ENCODE assay signal across 31 mouse cellular contexts in genomic region chr2:35060256-35060655, GRCm38 (mm10). TPM values are rescaled to one million over a fixed set of nuclear protein-coding genes. Genes with fewer than 3 reads are reported as not detected.
DNase-seq lines count a peak whose midpoint lies in the region; ATAC-seq and TF ChIP-seq lines count a peak whose summit lies in the region.
"Had no signal": no experiment of that assay in that cellular context is flagged by ENCODE, and none has a peak within 500 bp of the region (broad histone marks: within the 10 kb centered on the region; RNA-seq: fewer than 3 reads in every experiment).

No protein-coding gene starts in this region.

- H3K4me2 ChIP-seq in liver, embryonic 11.5 days: peak overlapping the region; percentile 27
- peak overlapping the region; percentile 35 for H3K4me2 ChIP-seq in liver, embryonic 13.5 days
- H3K4me2 ChIP-seq in liver, embryonic 16.5 days (ENCODE audit: low read depth, low read length): peak overlapping the region; percentile 47
- H3K4me2 ChIP-seq: embryonic facial prominence, embryonic 13.5 days; forebrain, embryonic 12.5 days; forebrain, embryonic 15.5 days; heart, embryonic 13.5 days; hindbrain, embryonic 12.5 days; hindbrain, embryonic 15.5 days had no signal

- peaks cover 23% of the 10 kb centered on the region; the same call in 1 of the 2 replicates for H3K79me2 ChIP-seq in liver, adult 2 months (ENCODE audit: control insufficient read depth, insufficient read depth, low read length)

- TF ChIP-seq POLR2A in liver, adult 2 months (IDR thresholded peaks at IDR 0.05; ENCODE audit: extremely low read depth, insufficient read depth, low read length): no peak

- peak overlapping the region; percentile 87 for H3K27ac ChIP-seq in liver, adult 2 months (replicated peaks; ENCODE audit: insufficient read depth, low read depth, low read length)
- no peak overlapping the region for H3K27ac ChIP-seq in liver, embryonic 11.5 days (ENCODE audit: low read depth, low read length)
- no peak overlapping the region for H3K27ac ChIP-seq in liver, embryonic 13.5 days
- no peak overlapping the region for H3K27ac ChIP-seq in liver, embryonic 16.5 days (ENCODE audit: low read length)
- H3K27ac ChIP-seq: embryonic facial prominence, embryonic 13.5 days; forebrain, embryonic 12.5 days; forebrain, embryonic 15.5 days; heart, adult 2 months; heart, embryonic 10.5 days; heart, embryonic 13.5 days; hindbrain, embryonic 12.5 days; hindbrain, embryonic 15.5 days had no signal

- 15% methylated on average over 5 of the region's 5 CpGs for WGBS in liver, adult 2 months
- 78% methylated on average over 5 of the region's 5 CpGs for WGBS in liver, embryonic 11.5 days
- 65% methylated on average over 5 of the region's 5 CpGs for WGBS in liver, embryonic 13.5 days (ENCODE audit: insufficient replicate concordance)
- WGBS in liver, embryonic 16.5 days (ENCODE audit: insufficient replicate concordance): 57% methylated on average over 5 of the region's 5 CpGs

- DNase-seq in liver, adult 2 months (ENCODE audit: extremely low read depth, low read depth, low spot score): peak; percentile 88
- no peak for DNase-seq in liver
- no peak for DNase-seq in liver, embryonic 11.5 days (ENCODE audit: low spot score)
- no peak for DNase-seq in liver, embryonic 13.5 days
- no peak for DNase-seq in cerebellum, adult 11-12 months
- no peak for DNase-seq in kidney, postnatal 10 days
- DNase-seq: adrenal gland, postnatal 10 days; adrenal gland, postnatal 36 days; B cell, adult 2 months; cerebellum, adult 2 months; cerebellum, adult 9-11 months; cerebellum, postnatal 25 days; gastrocnemius, postnatal 25 days; heart, adult 2 months had no signal

- peaks cover 9% of the 10 kb centered on the region for H3K36me3 ChIP-seq in liver, adult 2 months (ENCODE audit: control insufficient read depth, insufficient read depth, low read length)
- no peaks in the 10 kb centered on the region for H3K36me3 ChIP-seq in liver, embryonic 11.5 days (ENCODE audit: control insufficient read depth, insufficient read depth, low read length)
- H3K36me3 ChIP-seq in liver, embryonic 13.5 days: no peaks in the 10 kb centered on the region
- H3K36me3 ChIP-seq in liver, embryonic 16.5 days (ENCODE audit: control insufficient read depth, insufficient read depth): no peaks in the 10 kb centered on the region
- H3K36me3 ChIP-seq: embryonic facial prominence, embryonic 13.5 days; forebrain, embryonic 12.5 days; forebrain, embryonic 15.5 days; G1E; heart, embryonic 10.5 days; heart, embryonic 13.5 days; hindbrain, embryonic 12.5 days; hindbrain, embryonic 15.5 days had no signal

- H3K4me1 ChIP-seq in liver, adult 2 months (ENCODE audit: control insufficient read depth, insufficient read depth, low read length): peaks cover 26% of the 10 kb centered on the region
- no peaks in the 10 kb centered on the region for H3K4me1 ChIP-seq in liver, embryonic 11.5 days (replicated peaks; ENCODE audit: control insufficient read depth, insufficient read depth, low read length)
- 0 out of 2 replicates have a peak, but pooled peaks cover 5% of the 10 kb centered on the region for H3K4me1 ChIP-seq in liver, embryonic 13.5 days (replicated peaks)
- no peaks in the 10 kb centered on the region; the same call in 1 of the 2 replicates for H3K4me1 ChIP-seq in liver, embryonic 16.5 days (ENCODE audit: control insufficient read depth, low read depth, low read length)
- H3K4me1 ChIP-seq: embryonic facial prominence, embryonic 13.5 days; forebrain, embryonic 12.5 days; forebrain, embryonic 15.5 days; heart, embryonic 10.5 days; heart, embryonic 13.5 days; hindbrain, embryonic 12.5 days; hindbrain, embryonic 15.5 days had no signal

- no peaks in the 10 kb centered on the region for H3K27me3 ChIP-seq in liver, adult 2 months (ENCODE audit: control insufficient read depth, insufficient read depth, low read length)
- no peaks in the 10 kb centered on the region for H3K27me3 ChIP-seq in liver, embryonic 11.5 days (replicated peaks; ENCODE audit: control insufficient read depth, insufficient read depth, low read length)
- no peaks in the 10 kb centered on the region for H3K27me3 ChIP-seq in liver, embryonic 13.5 days
- H3K27me3 ChIP-seq in liver, embryonic 16.5 days (ENCODE audit: control insufficient read depth, insufficient read depth, low read depth, low read length): no peaks in the 10 kb centered on the region
- H3K27me3 ChIP-seq: CH12.LX; embryonic facial prominence, embryonic 13.5 days; forebrain, embryonic 12.5 days; forebrain, embryonic 15.5 days; heart, embryonic 13.5 days; hindbrain, embryonic 12.5 days; hindbrain, embryonic 15.5 days had no signal

- no peak for TF ChIP-seq CTCF in liver, adult 2 months (IDR thresholded peaks at IDR 0.05; ENCODE audit: low read depth, low read length)

- peak overlapping the region; percentile 83 for H3K9ac ChIP-seq in liver, adult 2 months (ENCODE audit: low read depth, low read length)
- no peak overlapping the region for H3K9ac ChIP-seq in liver, embryonic 11.5 days (ENCODE audit: low read depth, low read length)
- no peak overlapping the region for H3K9ac ChIP-seq in liver, embryonic 13.5 days
- no peak overlapping the region for H3K9ac ChIP-seq in liver, embryonic 16.5 days (ENCODE audit: low read depth, low read length)
- H3K9ac ChIP-seq: embryonic facial prominence, embryonic 13.5 days; forebrain, embryonic 12.5 days; forebrain, embryonic 15.5 days; heart, embryonic 13.5 days; hindbrain, embryonic 12.5 days; hindbrain, embryonic 15.5 days had no signal

- no peaks in the 10 kb centered on the region for H3K9me3 ChIP-seq in liver, embryonic 11.5 days (ENCODE audit: control insufficient read depth, low read length)
- no peaks in the 10 kb centered on the region for H3K9me3 ChIP-seq in liver, embryonic 13.5 days (replicated peaks)
- no peaks in the 10 kb centered on the region for H3K9me3 ChIP-seq in liver, embryonic 16.5 days (replicated peaks; ENCODE audit: control insufficient read depth, low read length)
- H3K9me3 ChIP-seq: embryonic facial prominence, embryonic 13.5 days; forebrain, embryonic 12.5 days; forebrain, embryonic 15.5 days; G1E; heart, embryonic 10.5 days; heart, embryonic 13.5 days; hindbrain, embryonic 12.5 days; hindbrain, embryonic 15.5 days had no signal

- ATAC-seq in liver, embryonic 11.5 days (replicated peaks; ENCODE audit: low FRiP score): no peak
- ATAC-seq in liver, embryonic 13.5 days (ENCODE audit: low read depth): no peak
- peak; percentile 64 for ATAC-seq in liver, embryonic 16.5 days (ENCODE audit: low read depth)
- ATAC-seq: forebrain, embryonic 15.5 days; Patski had no signal

- peak overlapping the region; percentile 94 for H3K4me3 ChIP-seq in liver, adult 2 months (ENCODE audit: insufficient read depth, low read depth, low read length)
- no peak overlapping the region for H3K4me3 ChIP-seq in liver, embryonic 11.5 days (ENCODE audit: low read depth, low read length)
- 0 out of 2 replicates have a peak overlapping the region, but pooled peaks have one; percentile 17 for H3K4me3 ChIP-seq in liver, embryonic 13.5 days (replicated peaks)
- peak overlapping the region; percentile 18; the same call in 1 of the 2 replicates for H3K4me3 ChIP-seq in liver, embryonic 16.5 days (ENCODE audit: low read depth, low read length)
- H3K4me3 ChIP-seq: embryonic facial prominence, embryonic 13.5 days; forebrain, embryonic 12.5 days; forebrain, embryonic 15.5 days; heart, adult 2 months; heart, embryonic 10.5 days; heart, embryonic 13.5 days; hindbrain, embryonic 12.5 days; hindbrain, embryonic 15.5 days had no signal

RNA-seq across cellular contexts. Expression of gene Hc, which starts 1.0 kb away (rescaled TPM):
- total RNA-seq in liver, adult 2 months (2014; rRNA removed): 567 and 594 TPM in 2 replicates
- 121 and 139 TPM in 2 replicates for polyA plus RNA-seq in liver, adult 2 months (2012; rRNA removed)
- polyA plus RNA-seq in liver, embryonic 11.5 days (2014; fragmentation: Nextera tagmentation; extraction: Ambion mirVana): 10.0 and 10.5 TPM in 2 replicates
- polyA plus RNA-seq in liver, embryonic 13.5 days (2015; fragmentation: Nextera tagmentation; extraction: Ambion mirVana): 17.8 and 26.3 TPM in 2 replicates
- 69.0 and 72.4 TPM in 2 replicates for polyA plus RNA-seq in liver, embryonic 16.5 days (2015; fragmentation: Nextera tagmentation; extraction: Ambion mirVana)
- total RNA-seq: adrenal gland, adult 18-20 months; common myeloid progenitor, adult 5-6 weeks; gastrocnemius, postnatal 25 days; heart, adult 2 months; heart, postnatal 25 days; hematopoietic stem cell, adult 5-6 weeks had no signal
- polyA plus RNA-seq: embryonic facial prominence, embryonic 13.5 days; erythroblast, embryonic 14.5 days; G1E; gonadal fat pad, adult 2 months; Patski had no signal

RNA-seq across cellular contexts. Expression of gene AI182371, which starts 41.1 kb away (rescaled TPM):
- 471 and 592 TPM in 2 replicates for total RNA-seq in liver, adult 2 months (2014; rRNA removed)
- 124 and 129 TPM in 2 replicates for polyA plus RNA-seq in liver, adult 2 months (2012; rRNA removed)
- 0.99 and 2.5 TPM in 2 replicates for polyA plus RNA-seq in liver, embryonic 11.5 days (2014; fragmentation: Nextera tagmentation; extraction: Ambion mirVana)
- 9.9 and 13.4 TPM in 2 replicates for polyA plus RNA-seq in liver, embryonic 13.5 days (2015; fragmentation: Nextera tagmentation; extraction: Ambion mirVana)
- 51.6 and 55.6 TPM in 2 replicates for polyA plus RNA-seq in liver, embryonic 16.5 days (2015; fragmentation: Nextera tagmentation; extraction: Ambion mirVana)
- total RNA-seq: gastrocnemius, postnatal 25 days; heart, adult 2 months; heart, postnatal 25 days had no signal
- polyA plus RNA-seq: erythroblast, embryonic 14.5 days had no signal

RNA-seq across cellular contexts. Expression of gene Cntrl, which starts 49.0 kb away (rescaled TPM):
- 13.0 and 22.8 TPM in 2 replicates for total RNA-seq in liver, adult 2 months (2014; rRNA removed)
- 4.9 and 6.1 TPM in 2 replicates for polyA plus RNA-seq in liver, adult 2 months (2012; rRNA removed)
- 18.4 and 22.7 TPM in 2 replicates for polyA plus RNA-seq in liver, embryonic 11.5 days (2014; fragmentation: Nextera tagmentation; extraction: Ambion mirVana)
- 9.8 and 10.0 TPM in 2 replicates for polyA plus RNA-seq in liver, embryonic 13.5 days (2015; fragmentation: Nextera tagmentation; extraction: Ambion mirVana)
- polyA plus RNA-seq in liver, embryonic 16.5 days (2015; fragmentation: Nextera tagmentation; extraction: Ambion mirVana): 7.9 and 8.4 TPM in 2 replicates
